Mouse (Mus musculus): Measurements from ENCODE around the gene Tomm70a.

- TF ChIP-seq CTCF (IDR thresholded peaks at IDR 0.05; ENCODE audit: borderline replicate concordance, insufficient read depth, low read depth, low read length) (no peak), POLR2A (IDR thresholded peaks at IDR 0.05; ENCODE audit: borderline replicate concordance, insufficient read depth, low read length) (no peak)
Observed at GRCm38 (mm10) chr16:57117562-57117961, 3.9 kb upstream of the Tomm70a start.
